Mouse (Mus musculus) spleen, postnatal 10 days (tissue): ENCODE measurements around the gene Ncbp1.

Experiments used
- DNase-seq, 2 experiments: peaks; one replicate each; pipeline ENCODE4 v3.0.0; 2021 to 2022; ENCODE audit warnings: low spot score in 2 of 2

Ncbp1 gene

GRCm38 (mm10) chr4:46201834-46202561 is 63.6 kb downstream of the Ncbp1 start:
- DNase-seq: peak; percentile 30 to 66

- DNase-seq: no peak
Measured at GRCm38 (mm10) chr4:46202562-46203126, 64.2 kb downstream of the Ncbp1 start.

- DNase-seq: no peak
Measured at GRCm38 (mm10) chr4:46221090-46221489, 82.7 kb downstream of the Ncbp1 start.
